Mouse (Mus musculus) lung, postnatal 10 days (tissue): ENCODE results near the gene Rnase12.
A peak's percentile ranks its signal among the peaks of the same experiment; 100 is the strongest.

Experiments
- DNase-seq: peaks from one replicate; pipeline ENCODE4 v3.0.0; 2021

Rnase12 gene

GRCm38 (mm10) chr14:51083805-51084204 lies 26.3 kb upstream of the Rnase12 start:
- DNase-seq: no peak

GRCm38 (mm10) chr14:51082599-51083581 lies 25.4 kb upstream of the Rnase12 start:
- DNase-seq: peak; percentile 56

GRCm38 (mm10) chr14:51081035-51081434 lies 23.6 kb upstream of the Rnase12 start:
- no peak for DNase-seq

GRCm38 (mm10) chr14:51079180-51079579 lies 21.7 kb upstream of the Rnase12 start:
- DNase-seq: no peak

GRCm38 (mm10) chr14:51074335-51074734 lies 16.9 kb upstream of the Rnase12 start, which contains the start of gene Olfr750:
Olfr750 (minus strand) TSS chr14:51074435.
- DNase-seq: no peak

- DNase-seq: peak; percentile 74
These were observed 12.2 kb upstream of the Rnase12 start for GRCm38 (mm10) chr14:51069617-51070016.

GRCm38 (mm10) chr14:51068956-51069355 lies 11.5 kb upstream of the Rnase12 start:
- no peak for DNase-seq

GRCm38 (mm10) chr14:51060761-51061160 lies 3.3 kb upstream of the Rnase12 start:
- no peak for DNase-seq

GRCm38 (mm10) chr14:51054243-51055237 lies 2.9 kb downstream of the Rnase12 start:
- no peak for DNase-seq

- DNase-seq: no peak
These were observed 4.3 kb downstream of the Rnase12 start for GRCm38 (mm10) chr14:51053176-51053575.

- peak; percentile 28 for DNase-seq
These were observed 5.5 kb downstream of the Rnase12 start for GRCm38 (mm10) chr14:51051941-51052340.

GRCm38 (mm10) chr14:51050063-51050462 lies 7.4 kb downstream of the Rnase12 start, which contains the start of gene Rnase11:
Rnase11 (minus strand) TSS chr14:51050163.
- DNase-seq: no peak

- peak; percentile 16 for DNase-seq
These were observed 9.6 kb downstream of the Rnase12 start for GRCm38 (mm10) chr14:51047846-51048245.

GRCm38 (mm10) chr14:51041769-51042168 lies 15.7 kb downstream of the Rnase12 start, which contains the start of gene Rnase9:
Rnase9 (minus strand) TSS chr14:51041869.
- DNase-seq: no peak

- no peak for DNase-seq
These were observed 21.2 kb downstream of the Rnase12 start for GRCm38 (mm10) chr14:51036214-51036613.

- DNase-seq: no peak
These were observed 22.3 kb downstream of the Rnase12 start for GRCm38 (mm10) chr14:51035206-51035605.

GRCm38 (mm10) chr14:51027387-51028155 lies 29.9 kb downstream of the Rnase12 start:
- DNase-seq: no peak

GRCm38 (mm10) chr14:51026391-51027133 lies 30.9 kb downstream of the Rnase12 start:
- peak; percentile 78 for DNase-seq

GRCm38 (mm10) chr14:51024820-51025219 lies 32.6 kb downstream of the Rnase12 start:
- DNase-seq: no peak

GRCm38 (mm10) chr14:51023457-51023856 lies 34.0 kb downstream of the Rnase12 start:
- no peak for DNase-seq

- DNase-seq: peak; percentile 71
These were observed 40.2 kb downstream of the Rnase12 start for GRCm38 (mm10) chr14:51017256-51017655.
